Mouse (Mus musculus): ENCODE measurements around the gene H2al1g. TPM values are rescaled to one million over a fixed set of nuclear protein-coding genes. Genes with fewer than 3 reads are reported as not detected.

Gene H2al1g
- total RNA-seq, 1 experiment from 2014 or later, result not detected

DNA sequence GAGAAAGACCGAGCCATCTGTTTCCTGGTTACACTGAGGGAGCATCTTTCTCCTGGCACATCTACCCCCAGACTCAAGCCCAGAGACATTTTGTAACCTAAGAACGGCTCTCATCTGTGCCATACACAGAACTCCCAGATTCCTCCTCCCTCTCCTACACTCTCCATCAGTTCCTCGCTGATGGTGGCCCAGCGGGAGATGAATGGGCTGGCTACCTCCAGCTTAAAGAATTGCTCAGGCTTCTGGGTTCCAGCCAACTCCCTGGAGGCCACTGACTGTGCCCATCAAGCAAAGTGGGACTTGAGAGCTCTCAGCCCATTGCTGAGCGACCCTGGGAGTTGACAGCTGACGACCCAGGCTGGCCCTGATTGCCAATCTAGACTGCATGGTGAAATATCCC lies 45.8 kb downstream of the H2al1g start:
- no peak for ATAC-seq (replicated peaks; ENCODE audit: insufficient number of reproducible peaks, low FRiP score, low TSS enrichment, poor library complexity, severe bottlenecking)

DNA sequence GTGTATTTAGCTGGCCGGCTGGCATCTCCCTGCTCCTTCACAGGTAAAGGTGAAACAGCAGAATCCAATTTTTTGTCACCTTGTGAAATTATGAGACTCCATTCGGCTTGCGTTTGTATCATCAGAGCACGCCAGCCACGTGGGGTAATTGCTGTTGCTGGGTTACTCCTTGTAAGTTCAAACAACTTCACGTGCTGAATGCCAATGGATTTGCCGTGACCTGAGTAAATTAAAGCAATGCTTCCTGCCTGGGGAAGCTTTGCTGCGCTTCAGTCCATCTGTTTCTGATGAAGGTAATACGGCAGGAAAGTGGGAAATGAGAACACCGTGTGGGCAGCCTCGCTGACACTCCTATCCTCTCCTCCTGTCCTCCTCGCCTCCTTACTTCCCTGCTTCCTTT lies 47.1 kb downstream of the H2al1g start:
- no peak for ATAC-seq (replicated peaks; ENCODE audit: insufficient number of reproducible peaks, low FRiP score, low TSS enrichment, poor library complexity, severe bottlenecking)

Other genes with a start within 250 kb of the H2al1g start
- gene H2al1a, start 19.0 kb upstream of the H2al1g start, total RNA-seq (2017), result not detected in 3 replicates
- gene H2al1b, start 15.8 kb upstream of the H2al1g start, total RNA-seq (2017), result not detected in 3 replicates
- gene H2al1c, start 12.6 kb upstream of the H2al1g start, total RNA-seq (2017), result not detected in 3 replicates
- not detected in 3 replicates for gene H2al1d, start 9.4 kb upstream of the H2al1g start, total RNA-seq (2017)
- not detected in 3 replicates for gene H2al1e, start 6.3 kb upstream of the H2al1g start, total RNA-seq (2017)
- not detected in 3 replicates for gene H2al1f, start 3.1 kb upstream of the H2al1g start, total RNA-seq (2017)
- gene H2al1h, start 3.2 kb downstream of the H2al1g start, total RNA-seq (2017), result not detected in 3 replicates
- not detected in 3 replicates for gene H2al1i, start 6.4 kb downstream of the H2al1g start, total RNA-seq (2017)
- not detected in 3 replicates for gene H2al1j, start 9.6 kb downstream of the H2al1g start, total RNA-seq (2017)